ENCODE assay signal across 8 mouse cellular contexts in genomic region chr12:45467058-45467457, GRCm38 (mm10).
A peak's percentile ranks its signal among the peaks of the same experiment; 100 is the strongest.
DNase-seq lines count a peak whose midpoint lies in the region; ATAC-seq and TF ChIP-seq lines count a peak whose summit lies in the region.

No protein-coding gene starts in this region.

- no peaks in the 10 kb centered on the region for H3K27me3 ChIP-seq in heart, postnatal 0 days (ENCODE audit: control insufficient read depth, insufficient read depth, low read length)
- H3K27me3 ChIP-seq in stomach, embryonic 15.5 days (replicated peaks), result no peaks in the 10 kb centered on the region

- H3K4me1 ChIP-seq in heart, postnatal 0 days (ENCODE audit: control insufficient read depth, insufficient read depth), result no peaks in the 10 kb centered on the region
- H3K4me1 ChIP-seq in stomach, embryonic 15.5 days, result no peaks in the 10 kb centered on the region

- no peak overlapping the region for H3K4me2 ChIP-seq in heart, postnatal 0 days (ENCODE audit: low read depth, low read length)
- no peak overlapping the region for H3K4me2 ChIP-seq in stomach, embryonic 15.5 days

- no peaks in the 10 kb centered on the region for H3K9me3 ChIP-seq in heart, postnatal 0 days (replicated peaks; ENCODE audit: control insufficient read depth, low read length)
- H3K9me3 ChIP-seq in stomach, embryonic 15.5 days, result no peaks in the 10 kb centered on the region

- ATAC-seq in heart, postnatal 0 days (ENCODE audit: insufficient read depth, low read depth), result no peak
- ATAC-seq in stomach, embryonic 15.5 days (ENCODE audit: insufficient read depth, low FRiP score, low read depth), result peak; percentile 68; the same call in 1 of the 2 replicates

- no peak overlapping the region for H3K9ac ChIP-seq in heart, postnatal 0 days (replicated peaks; ENCODE audit: low read depth, low read length)
- no peak overlapping the region for H3K9ac ChIP-seq in stomach, embryonic 15.5 days

- DNase-seq in heart, postnatal 0 days (ENCODE audit: low spot score), result peak; percentile 9
- DNase-seq in heart, adult 11 months, result no peak
- peak; percentile 4 for DNase-seq in adipocyte (ENCODE audit: low spot score)
- DNase-seq in gastrocnemius, postnatal 25 days, result peak; percentile 28
- peak; percentile 55 for DNase-seq in left cerebral cortex, postnatal 4 days
- DNase-seq in thymus, postnatal 0 days (ENCODE audit: low spot score), result no peak
- no peak for DNase-seq in cerebellum, adult 9-10 months

- intact Hi-C loops in left cerebral cortex, postnatal 4 days (cut with DNase I), result no loop called here

- no peaks in the 10 kb centered on the region for H3K36me3 ChIP-seq in heart, postnatal 0 days (replicated peaks; ENCODE audit: control insufficient read depth, insufficient read depth, low read length)
- H3K36me3 ChIP-seq in stomach, embryonic 15.5 days, result no peaks in the 10 kb centered on the region

- no peak overlapping the region for H3K27ac ChIP-seq in heart, postnatal 0 days (ENCODE audit: low read depth)
- H3K27ac ChIP-seq in stomach, embryonic 15.5 days, result no peak overlapping the region; the same call in 1 of the 2 replicates

- no peak for TF ChIP-seq EP300 in heart, postnatal 0 days (IDR thresholded peaks at IDR 0.05; ENCODE audit: low read depth)

- no peak for TF ChIP-seq CTCF in heart, postnatal 0 days (IDR thresholded peaks at IDR 0.05; ENCODE audit: low read depth)

- H3K4me3 ChIP-seq in heart, postnatal 0 days (ENCODE audit: low read depth, low read length), result no peak overlapping the region
- no peak overlapping the region for H3K4me3 ChIP-seq in stomach, embryonic 15.5 days (replicated peaks)

- WGBS in heart, postnatal 0 days, result 20% methylated on average over 2 of the region's 2 CpGs
- WGBS in stomach, embryonic 15.5 days, result 21% methylated on average over 2 of the region's 2 CpGs

Comparison
In these comparisons a context has a peak if more than half of its experiments do, and no peak if none do; other contexts are left out.
1. DNase-seq: peak in heart, postnatal 0 days (single experiment), adipocyte (single experiment), gastrocnemius, postnatal 25 days (single experiment) and left cerebral cortex, postnatal 4 days (single experiment); none in heart, adult 11 months (single experiment), thymus, postnatal 0 days (single experiment) and cerebellum, adult 9-10 months (single experiment).